Mouse (Mus musculus) limb, embryonic 13.5 days (tissue): ENCODE measurements around the gene Lats1. TPM values are rescaled to one million over a fixed set of nuclear protein-coding genes. Genes with fewer than 3 reads are reported as not detected.
"Not testable (repeated sequence)": the region's sequence is repeated elsewhere in the genome, so short reads cannot be mapped to it uniquely, and the experiment has no call there.

Experiments used
- ATAC-seq: fragments of 200-750 bp; cut with Nextera tagmentation; 2 replicates; pipeline ENCODE4 v1.8.0; 2017; ENCODE audit warnings: low read depth, moderate number of reproducible peaks, moderate TSS enrichment; ENCODE audit not compliant: low FRiP score
- H3K27ac ChIP-seq: fragments of 300-500 bp; sonication (generic); 2 replicates; pipeline ENCODE4 v1.5.1; 2015; ENCODE audit warnings: inconsistent platforms, mild to moderate bottlenecking, moderate library complexity
- H3K27me3 ChIP-seq: fragments of 300-500 bp; sonication (generic); 2 replicates; pipeline ENCODE4 v1.6.1; 2015; ENCODE audit warnings: mild to moderate bottlenecking, inconsistent platforms
- H3K36me3 ChIP-seq: fragments of 300-500 bp; sonication (generic); 2 replicates; pipeline ENCODE4 v1.6.1; 2015; ENCODE audit warnings: inconsistent platforms, mild to moderate bottlenecking, moderate library complexity
- H3K4me1 ChIP-seq: fragments of 300-500 bp; sonication (generic); 2 replicates; pipeline ENCODE4 v1.6.1; 2015; ENCODE audit warnings: inconsistent platforms
- H3K4me2 ChIP-seq: fragments of 300-500 bp; sonication (generic); replicated peaks from 2 replicates; pipeline ENCODE4 v1.6.1; 2015; ENCODE audit warnings: inconsistent platforms, mild to moderate bottlenecking, moderate library complexity
- H3K4me3 ChIP-seq: fragments of 300-500 bp; sonication (generic); 2 replicates; pipeline ENCODE4 v1.5.1; 2015; ENCODE audit warnings: moderate library complexity, mild to moderate bottlenecking, inconsistent platforms
- H3K9ac ChIP-seq: fragments of 300-500 bp; sonication (generic); 2 replicates; pipeline ENCODE4 v1.6.1; 2015; ENCODE audit warnings: mild to moderate bottlenecking, inconsistent platforms
- H3K9me3 ChIP-seq: fragments of 300-500 bp; sonication (generic); 2 replicates; pipeline ENCODE4 v1.6.1; 2016; ENCODE audit warnings: inconsistent platforms
- WGBS: fragments of 180-500 bp; shearing (Covaris S2); methylation state at CpG from one replicate; pipeline ENCODE4 v1.1.7; 2015; 5-methylcytosine and 5-hydroxymethylcytosine counted together
- polyA plus RNA-seq: library from polyadenylated mRNA; unstranded; fragments of >200 nt; fragmentation: Nextera tagmentation; extraction: Ambion mirVana; gene quantifications from 2 replicates; pipeline ENCODE4 v1.2.1, GENCODE M21; 2015

Gene Lats1
- polyA plus RNA-seq, 1 experiment from 2014 or later, result 7.6 TPM

- Histone ChIP-seq H3K9me3 (no peaks in the 10 kb centered on the region), H3K4me3 (no peak overlapping the region), H3K4me1 (peaks cover 7% of the 10 kb centered on the region), H3K27ac (no peak overlapping the region), H3K4me2 (no peak overlapping the region), H3K36me3 (no peaks in the 10 kb centered on the region), H3K27me3 (no peaks in the 10 kb centered on the region), H3K9ac (no peak overlapping the region)
- ATAC-seq, result no peak
Observed at GRCm38 (mm10) chr10:7731582-7731981, 50.6 kb downstream of the Lats1 start.

- Histone ChIP-seq H3K9ac (no peak overlapping the region), H3K4me2 (no peak overlapping the region), H3K27me3 (no peaks in the 10 kb centered on the region), H3K36me3 (peaks cover 21% of the 10 kb centered on the region), H3K4me1 (no peaks in the 10 kb centered on the region), H3K27ac (no peak overlapping the region), H3K4me3 (no peak overlapping the region), H3K9me3 (no peaks in the 10 kb centered on the region)
- no peak for ATAC-seq
Observed at GRCm38 (mm10) chr10:7737122-7737521, 56.1 kb downstream of the Lats1 start.

GRCm38 (mm10) chr10:7737914-7738313, 56.9 kb downstream of the Lats1 start:
- no peak for ATAC-seq
- Histone ChIP-seq H3K9me3 (no peaks in the 10 kb centered on the region), H3K36me3 (peaks cover 26% of the 10 kb centered on the region), H3K4me1 (no peaks in the 10 kb centered on the region), H3K9ac (no peak overlapping the region), H3K27me3 (no peaks in the 10 kb centered on the region), H3K27ac (no peak overlapping the region), H3K4me2 (no peak overlapping the region), H3K4me3 (no peak overlapping the region)
- WGBS, result 64% methylated on average over 3 of the region's 3 CpGs

- not testable (repeated sequence) for H3K4me1 ChIP-seq, H3K27ac ChIP-seq, H3K4me2 ChIP-seq, H3K9me3 ChIP-seq, H3K27me3 ChIP-seq, ATAC-seq, H3K9ac ChIP-seq, H3K4me3 ChIP-seq
- WGBS, result 98% methylated on average over 6 of the region's 6 CpGs
- H3K36me3 ChIP-seq, result peaks cover 69% of the 10 kb centered on the region
Observed at GRCm38 (mm10) chr10:7745528-7745927, 64.5 kb downstream of the Lats1 start.

- ATAC-seq, result no peak
- Histone ChIP-seq H3K36me3 (peaks cover 66% of the 10 kb centered on the region), H3K4me1 (no peaks in the 10 kb centered on the region), H3K27me3 (no peaks in the 10 kb centered on the region), H3K9ac (no peak overlapping the region), H3K4me2 (no peak overlapping the region), H3K4me3 (no peak overlapping the region), H3K27ac (no peak overlapping the region), H3K9me3 (no peaks in the 10 kb centered on the region)
- 95% methylated on average over 6 of the region's 6 CpGs for WGBS
Observed at GRCm38 (mm10) chr10:7748752-7749151, 67.7 kb downstream of the Lats1 start.

GRCm38 (mm10) chr10:7757544-7757943, 76.5 kb downstream of the Lats1 start:
- no peak overlapping the region for H3K9ac ChIP-seq
- H3K4me2 ChIP-seq, result no peak overlapping the region
- no peaks in the 10 kb centered on the region for H3K9me3 ChIP-seq
- no peak overlapping the region for H3K27ac ChIP-seq
- ATAC-seq, result no peak
- H3K36me3 ChIP-seq, result peaks cover 82% of the 10 kb centered on the region
- no peaks in the 10 kb centered on the region for H3K4me1 ChIP-seq
- no peaks in the 10 kb centered on the region for H3K27me3 ChIP-seq
- 92% methylated on average over 2 of the region's 2 CpGs for WGBS
- no peak overlapping the region for H3K4me3 ChIP-seq

Other genes starting within 250 kb of the Lats1 start
- gene Ulbp1, start 207.6 kb upstream of the Lats1 start, polyA plus RNA-seq, result 1.1 and 1.3 TPM in 2 replicates
- gene Lrp11, start 91.4 kb upstream of the Lats1 start, polyA plus RNA-seq, result 1.2 and 1.3 TPM in 2 replicates
- gene Nup43, start 13.7 kb upstream of the Lats1 start, polyA plus RNA-seq, result 61.0 and 67.0 TPM in 2 replicates
- gene Pcmt1, start 78 bp upstream of the Lats1 start, polyA plus RNA-seq, result 125 and 132 TPM in 2 replicates
- 59.9 and 62.3 TPM in 2 replicates for gene Katna1, start 44.8 kb downstream of the Lats1 start, polyA plus RNA-seq
- gene Ginm1, start 111.6 kb downstream of the Lats1 start, polyA plus RNA-seq, result 84.4 and 88.7 TPM in 2 replicates
- 42.7 and 47.2 TPM in 2 replicates for gene Ppil4, start 111.7 kb downstream of the Lats1 start, polyA plus RNA-seq
- 0.41 TPM in 2 replicates for gene Zc3h12d, start 151.3 kb downstream of the Lats1 start, polyA plus RNA-seq